Mouse (Mus musculus) forebrain, embryonic 16.5 days (tissue): ENCODE data around the gene Neil1. TPM values are rescaled to one million over a fixed set of nuclear protein-coding genes. Genes with fewer than 3 reads are reported as not detected.

Experiments used
- ATAC-seq: fragments of 200-750 bp; cut with Nextera tagmentation; 2 replicates; pipeline ENCODE4 v1.8.0; 2017; ENCODE audit warnings: mild to moderate bottlenecking, moderate library complexity
- H3K27ac ChIP-seq: fragments of 300-500 bp; sonication (generic); 2 replicates; pipeline ENCODE4 v1.5.1; 2014; ENCODE audit warnings: low read length, control low read depth
- H3K27me3 ChIP-seq: fragments of 300-500 bp; sonication (generic); replicated peaks from 2 replicates; pipeline ENCODE4 v1.6.1; 2014; ENCODE audit warnings: low read length; ENCODE audit not compliant: control insufficient read depth, insufficient read depth
- H3K36me3 ChIP-seq: fragments of 300-500 bp; sonication (generic); 2 replicates; pipeline ENCODE4 v1.6.1; 2014; ENCODE audit not compliant: control insufficient read depth, insufficient read depth
- H3K4me1 ChIP-seq: fragments of 300-500 bp; sonication (generic); replicated peaks from 2 replicates; pipeline ENCODE4 v1.6.1; 2014; ENCODE audit warnings: low read length; ENCODE audit not compliant: control insufficient read depth, insufficient read depth
- H3K4me2 ChIP-seq: fragments of 300-500 bp; sonication (generic); 2 replicates; pipeline ENCODE4 v1.6.1; 2014; ENCODE audit warnings: mild to moderate bottlenecking, low read length, control low read depth
- H3K4me3 ChIP-seq: fragments of 300-500 bp; sonication (generic); replicated peaks from 2 replicates; pipeline ENCODE4 v1.5.1; 2014; ENCODE audit warnings: mild to moderate bottlenecking, low read length, control low read depth
- H3K9ac ChIP-seq: fragments of 300-500 bp; sonication (generic); replicated peaks from 2 replicates; pipeline ENCODE4 v1.6.1; 2014; ENCODE audit warnings: low read depth, low read length, control low read depth
- H3K9me3 ChIP-seq: fragments of 300-500 bp; sonication (generic); 2 replicates; pipeline ENCODE4 v1.6.1; 2016; ENCODE audit warnings: low read length; ENCODE audit not compliant: control insufficient read depth
- WGBS: fragments of 180-500 bp; shearing (Covaris S2); extraction: QIAGEN DNeasy Blood & Tissue Kit; methylation state at CpG from one replicate; pipeline ENCODE4 v1.1.7; 2014; 5-methylcytosine and 5-hydroxymethylcytosine counted together
- polyA plus RNA-seq: library from polyadenylated mRNA; unstranded; fragments of >200 nt; fragmentation: Nextera tagmentation; extraction: Ambion mirVana; gene quantifications from 2 replicates; pipeline ENCODE4 v1.2.1, GENCODE M21; 2015

The Neil1 gene
- polyA plus RNA-seq = 7.5 and 10.6 TPM in 2 replicates

GRCm38 (mm10) chr9:57148144-57148878, at the start of gene Neil1:
TSS of gene Neil1 (minus strand) at chr9:57148305.
- peaks cover 16% of the 10 kb centered on the region for H3K4me1 ChIP-seq
- peak within 1 kb of the TSS; percentile 54 for H3K4me3 ChIP-seq
- H3K9me3 ChIP-seq = no peaks in the 10 kb centered on the region
- H3K9ac ChIP-seq = peak within 1 kb of the TSS; percentile 74
- WGBS = under 1% methylated on average over 27 of the region's 27 CpGs
- peak within 1 kb of the TSS; percentile 83 for H3K4me2 ChIP-seq
- no peaks in the 10 kb centered on the region for H3K27me3 ChIP-seq
- H3K36me3 ChIP-seq = no peaks in the 10 kb centered on the region
- ATAC-seq = peak; percentile 97
- H3K27ac ChIP-seq = peak within 1 kb of the TSS; percentile 65

DNA sequence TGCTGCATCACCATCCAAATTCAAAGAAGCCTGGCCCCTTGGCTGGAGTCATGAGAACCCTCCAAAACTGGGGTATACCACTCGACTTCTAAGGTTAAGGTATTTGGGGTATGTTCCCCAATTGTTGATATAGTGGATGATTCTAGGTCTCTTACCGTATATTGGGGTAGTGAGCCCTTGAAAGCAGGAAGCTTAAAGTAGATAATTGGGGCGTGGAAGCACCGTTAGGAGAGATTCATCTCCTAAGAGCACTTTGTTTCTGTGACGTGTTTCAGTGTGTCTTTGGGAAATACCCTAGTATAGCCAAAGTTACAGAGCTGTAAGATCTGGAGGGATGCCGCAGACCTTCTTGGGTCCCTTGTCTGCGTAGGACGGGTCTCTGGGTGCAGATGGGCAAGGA, 49.3 kb upstream of the Neil1 start:
- Histone ChIP-seq H3K9ac (no peak overlapping the region), H3K4me1 (no peaks in the 10 kb centered on the region), H3K27ac (no peak overlapping the region), H3K4me2 (no peak overlapping the region), H3K36me3 (no peaks in the 10 kb centered on the region), H3K9me3 (no peaks in the 10 kb centered on the region), H3K4me3 (no peak overlapping the region), H3K27me3 (no peaks in the 10 kb centered on the region)
- no peak for ATAC-seq
- WGBS = 73% methylated on average over 8 of the region's 8 CpGs

DNA sequence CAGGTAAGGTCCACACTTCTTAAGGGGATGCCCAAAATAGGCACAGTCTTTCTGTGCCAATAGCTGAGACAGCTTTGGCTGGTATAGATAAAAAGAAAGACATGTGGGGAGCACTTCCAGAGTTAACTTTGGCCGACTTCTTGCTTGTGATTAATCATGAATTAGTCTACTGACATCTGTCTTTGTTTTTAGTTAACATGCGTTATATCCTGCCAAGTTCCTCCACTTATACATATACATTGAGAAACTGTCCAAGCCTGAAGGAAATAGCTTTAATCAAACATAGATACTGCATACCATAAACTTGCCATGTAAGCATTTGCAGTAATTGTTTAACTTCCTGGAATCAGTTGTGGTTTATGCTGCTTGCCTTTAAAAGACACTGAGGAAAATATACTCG, 48.6 kb upstream of the Neil1 start:
- H3K4me2 ChIP-seq = no peak overlapping the region
- no peaks in the 10 kb centered on the region for H3K4me1 ChIP-seq
- no peaks in the 10 kb centered on the region for H3K27me3 ChIP-seq
- H3K9me3 ChIP-seq = no peaks in the 10 kb centered on the region
- 66% methylated on average over 3 of the region's 3 CpGs for WGBS
- H3K27ac ChIP-seq = no peak overlapping the region
- H3K36me3 ChIP-seq = no peaks in the 10 kb centered on the region
- no peak for ATAC-seq
- no peak overlapping the region for H3K9ac ChIP-seq
- H3K4me3 ChIP-seq = no peak overlapping the region

DNA sequence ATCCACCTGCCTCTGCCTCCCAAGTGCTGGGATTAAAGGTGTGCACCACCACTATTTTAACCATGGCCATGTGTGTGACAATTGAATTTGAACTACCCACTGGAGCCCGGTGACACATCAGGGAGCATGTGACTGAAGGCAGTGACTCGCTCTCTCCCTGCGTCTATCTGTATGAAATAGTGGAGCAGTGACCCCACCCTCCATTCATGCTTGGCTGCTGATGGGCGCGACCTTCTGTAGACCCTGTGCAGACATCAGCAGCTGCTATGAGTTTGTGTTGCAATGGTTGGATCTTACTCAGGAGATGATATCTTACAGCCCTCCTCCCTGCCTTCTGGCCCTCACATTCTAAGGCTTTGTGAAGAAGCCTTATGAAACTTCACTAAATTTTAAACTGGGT, 20.3 kb upstream of the Neil1 start:
- H3K27ac ChIP-seq = no peak overlapping the region
- H3K27me3 ChIP-seq = no peaks in the 10 kb centered on the region
- no peak for ATAC-seq
- no peaks in the 10 kb centered on the region for H3K4me1 ChIP-seq
- H3K4me2 ChIP-seq = no peak overlapping the region
- H3K4me3 ChIP-seq = no peak overlapping the region
- H3K9me3 ChIP-seq = no peaks in the 10 kb centered on the region
- WGBS = 81% methylated on average over 5 of the region's 5 CpGs
- no peak overlapping the region for H3K9ac ChIP-seq
- H3K36me3 ChIP-seq = no peaks in the 10 kb centered on the region

DNA sequence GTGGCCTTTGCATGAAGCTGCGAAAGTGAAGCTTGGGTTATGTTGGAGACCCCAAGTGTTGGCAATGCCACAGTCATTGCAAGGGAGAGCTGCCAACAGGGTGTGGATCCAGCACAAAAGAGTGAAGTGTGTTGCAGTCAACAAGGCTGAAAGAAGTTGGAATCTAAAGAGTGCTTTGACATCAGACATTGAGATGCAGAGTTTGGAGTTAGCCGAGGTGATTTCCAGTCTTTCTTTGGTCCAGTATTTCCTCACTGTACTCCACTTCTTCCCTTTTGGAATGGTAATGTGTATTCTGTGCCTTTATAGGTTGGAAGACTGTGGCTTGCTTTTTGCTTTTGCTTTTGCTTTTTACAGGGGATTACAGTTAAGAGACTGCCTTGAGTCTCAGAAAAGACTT, 18.1 kb upstream of the Neil1 start:
- ATAC-seq = no peak

GRCm38 (mm10) chr9:57163137-57163536, 15.0 kb upstream of the Neil1 start:
- 45% methylated on average over 2 of the region's 2 CpGs for WGBS
- Histone ChIP-seq H3K4me3 (no peak overlapping the region), H3K4me1 (peaks cover 4% of the 10 kb centered on the region), H3K27me3 (0 out of 2 replicates have a peak, but pooled peaks cover 4% of the 10 kb centered on the region), H3K9ac (no peak overlapping the region), H3K4me2 (no peak overlapping the region), H3K27ac (no peak overlapping the region), H3K9me3 (no peaks in the 10 kb centered on the region), H3K36me3 (no peaks in the 10 kb centered on the region)
- ATAC-seq = no peak

More for the DNA sequence above, 18.1 kb upstream of the Neil1 start:
- no peak overlapping the region for H3K4me2 ChIP-seq
- H3K27me3 ChIP-seq = no peaks in the 10 kb centered on the region
- no peaks in the 10 kb centered on the region for H3K36me3 ChIP-seq
- 76% methylated on average over 2 of the region's 2 CpGs for WGBS
- no peaks in the 10 kb centered on the region for H3K9me3 ChIP-seq
- no peak overlapping the region for H3K27ac ChIP-seq
- H3K4me3 ChIP-seq = no peak overlapping the region
- H3K4me1 ChIP-seq = no peaks in the 10 kb centered on the region
- H3K9ac ChIP-seq = no peak overlapping the region

- H3K4me1 ChIP-seq = peaks cover 8% of the 10 kb centered on the region
- H3K36me3 ChIP-seq = no peaks in the 10 kb centered on the region
- no peaks in the 10 kb centered on the region for H3K9me3 ChIP-seq
- H3K4me2 ChIP-seq = no peak overlapping the region
- H3K4me3 ChIP-seq = no peak overlapping the region
- 0 out of 2 replicates have a peak, but pooled peaks cover 4% of the 10 kb centered on the region for H3K27me3 ChIP-seq
- H3K27ac ChIP-seq = no peak overlapping the region
- no peak overlapping the region for H3K9ac ChIP-seq
- no peak for ATAC-seq
- 26% methylated on average over 3 of the region's 3 CpGs for WGBS
These were observed 14.4 kb upstream of the Neil1 start for GRCm38 (mm10) chr9:57162496-57162895.

- 31% methylated on average over 11 of the region's 11 CpGs for WGBS
- H3K27ac ChIP-seq = peak overlapping the region; percentile 74
- ATAC-seq = peak; percentile 50
These were observed 10.4 kb upstream of the Neil1 start for GRCm38 (mm10) chr9:57158506-57158905.

DNA sequence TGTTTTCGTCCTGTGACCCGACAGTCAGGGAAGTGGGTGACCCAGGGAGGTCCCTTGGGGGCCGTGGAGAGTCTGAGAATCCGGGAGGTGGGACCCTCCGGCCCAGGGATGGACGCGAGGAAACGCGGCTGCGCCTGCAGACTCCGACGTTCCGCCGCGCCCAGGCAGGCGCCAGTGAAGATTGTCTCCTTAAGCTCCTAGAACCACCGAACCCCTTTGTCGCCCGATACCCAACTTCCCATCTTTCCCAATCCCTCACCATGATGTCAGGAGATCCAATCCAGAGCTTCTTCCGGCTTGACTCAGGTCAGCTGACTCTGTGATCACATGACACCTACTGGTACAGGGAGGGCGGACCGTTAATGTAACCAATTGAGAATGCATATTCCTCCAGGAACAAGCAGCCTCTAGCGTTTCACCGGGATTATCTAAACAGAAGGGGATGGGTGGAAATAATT, 9.9 kb upstream of the Neil1 start, which contains the start of gene Commd4:
Gene Commd4 (minus strand): TSS at position 319 of the 458 bp plus-strand sequence.
- peak; percentile 95 for ATAC-seq
- H3K36me3 ChIP-seq = no peaks in the 10 kb centered on the region
- peak within 1 kb of the TSS; percentile 85 for H3K9ac ChIP-seq
- peak within 1 kb of the TSS; percentile 83 for H3K4me2 ChIP-seq
- H3K4me1 ChIP-seq = peaks cover 22% of the 10 kb centered on the region
- 0% methylated on average over 24 of the region's 24 CpGs for WGBS
- H3K9me3 ChIP-seq = no peaks in the 10 kb centered on the region
- peak within 1 kb of the TSS; percentile 73 for H3K4me3 ChIP-seq
- 0 out of 2 replicates have a peak, but pooled peaks cover 4% of the 10 kb centered on the region for H3K27me3 ChIP-seq
- H3K27ac ChIP-seq = peak within 1 kb of the TSS; percentile 74

More at GRCm38 (mm10) chr9:57158506-57158905, 10.4 kb upstream of the Neil1 start:
- Histone ChIP-seq H3K4me1 (peaks cover 22% of the 10 kb centered on the region), H3K9ac (peak overlapping the region; percentile 57), H3K36me3 (no peaks in the 10 kb centered on the region), H3K27me3 (0 out of 2 replicates have a peak, but pooled peaks cover 4% of the 10 kb centered on the region), H3K4me3 (peak overlapping the region; percentile 73), H3K4me2 (peak overlapping the region; percentile 65), H3K9me3 (no peaks in the 10 kb centered on the region)
